Mouse (Mus musculus): ENCODE measurements at regions not wholly inside any gene's neighbourhood (a gene's known extent, or its start where the extent isn't known, plus 50 kb on each side); places are given as distances from the start of the nearest gene placed in this dataset.

DNA sequence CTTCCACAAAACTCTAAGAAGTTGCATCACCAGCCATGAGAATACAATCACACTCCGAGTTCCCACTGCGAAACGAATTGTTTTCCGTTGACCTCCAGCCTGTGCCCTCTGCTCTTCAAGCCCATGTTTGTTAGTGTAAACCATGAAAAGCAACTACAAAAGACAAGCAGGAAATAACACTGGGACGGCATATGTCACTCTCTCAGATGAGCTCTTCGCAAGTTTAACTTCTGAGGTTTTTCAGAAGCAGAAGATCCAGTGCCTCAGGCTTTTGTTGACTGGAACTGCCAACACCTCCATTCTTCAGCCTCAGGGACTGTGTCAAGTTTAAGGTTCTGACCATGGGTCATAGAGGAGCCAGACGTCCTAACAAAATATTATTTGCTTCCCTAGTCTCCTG, 50.2 kb upstream of the Lmcd1 start:
- in situ Hi-C loops (cut with MboI, MseI): no loop called here

Measured in T-helper 17 cell (primary cell).